Mouse (Mus musculus): ENCODE measurements around the gene Cldn24. TPM values are rescaled to one million over a fixed set of nuclear protein-coding genes. Genes with fewer than 3 reads are reported as not detected.

Cldn24 gene
- total RNA-seq, 2 experiments from 2014 or later, result not detected

DNA sequence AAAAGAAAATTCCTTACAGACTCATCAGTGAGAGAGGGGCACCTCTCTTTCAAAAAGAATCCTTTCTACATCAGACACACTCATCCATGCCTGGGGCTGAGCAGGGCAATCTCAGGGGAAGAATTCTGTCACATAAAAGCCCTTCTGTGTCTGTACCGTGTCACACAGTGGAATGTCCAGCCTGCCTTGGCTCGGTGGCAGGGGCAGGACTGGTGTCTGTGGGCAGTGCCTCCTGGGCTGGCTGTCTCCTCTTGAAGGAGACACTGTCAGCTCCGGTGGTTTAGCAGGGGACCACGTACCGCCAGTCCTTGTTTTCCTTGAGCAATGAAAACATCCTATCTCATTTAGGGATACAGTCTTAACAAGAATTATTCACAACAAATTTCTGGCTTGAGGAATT is 3.7 kb downstream of the Cldn24 start:
- peak in 1 of 2 experiments; percentile 33 for DNase-seq
- intact Hi-C loops (cut with DNase I), result no loop called here

GRCm38 (mm10) chr8:47826911-47827310 is 5.0 kb downstream of the Cldn24 start:
- intact Hi-C loops (cut with DNase I), result no loop called here
- no peak for DNase-seq

- intact Hi-C loops (cut with DNase I), result no loop called here
These were observed 10.7 kb downstream of the Cldn24 start for GRCm38 (mm10) chr8:47832616-47833015.

DNA sequence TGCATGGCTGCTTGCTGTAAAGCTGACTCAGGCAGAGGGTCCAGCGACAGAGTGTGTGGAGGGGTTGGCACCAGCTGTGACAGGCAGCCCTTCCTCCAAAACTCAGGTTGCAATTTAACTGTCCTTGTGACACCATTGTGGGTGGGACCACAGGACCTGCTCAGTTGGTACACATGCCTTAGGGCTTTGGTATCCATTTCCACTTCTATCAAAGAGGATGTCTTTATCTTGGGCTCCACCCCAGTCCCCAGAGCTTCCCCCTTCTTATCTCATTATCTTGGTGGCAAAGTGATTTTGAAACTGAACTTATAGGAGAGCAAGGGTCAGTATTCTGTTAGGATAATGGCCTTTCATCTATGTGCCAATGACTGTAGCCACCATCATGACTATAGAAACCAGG is 12.0 kb downstream of the Cldn24 start:
- intact Hi-C loops (cut with DNase I), result no loop called here
- DNase-seq, result no peak

More at GRCm38 (mm10) chr8:47832616-47833015, 10.7 kb downstream of the Cldn24 start:
- DNase-seq, result no peak

- intact Hi-C loops (cut with DNase I), result loop anchor here (5.0 kb wide), 1 partner anchor 101 kb away; no protein-coding TSS in a partner anchor
- no peak for DNase-seq
These were observed 21.1 kb downstream of the Cldn24 start for GRCm38 (mm10) chr8:47843063-47843462.

- intact Hi-C loops (cut with DNase I), result loop anchor here (5.0 kb wide), 1 partner anchor 101 kb away; no protein-coding TSS in a partner anchor
- no peak for DNase-seq
These were observed 21.7 kb downstream of the Cldn24 start for GRCm38 (mm10) chr8:47843651-47844050.

DNA sequence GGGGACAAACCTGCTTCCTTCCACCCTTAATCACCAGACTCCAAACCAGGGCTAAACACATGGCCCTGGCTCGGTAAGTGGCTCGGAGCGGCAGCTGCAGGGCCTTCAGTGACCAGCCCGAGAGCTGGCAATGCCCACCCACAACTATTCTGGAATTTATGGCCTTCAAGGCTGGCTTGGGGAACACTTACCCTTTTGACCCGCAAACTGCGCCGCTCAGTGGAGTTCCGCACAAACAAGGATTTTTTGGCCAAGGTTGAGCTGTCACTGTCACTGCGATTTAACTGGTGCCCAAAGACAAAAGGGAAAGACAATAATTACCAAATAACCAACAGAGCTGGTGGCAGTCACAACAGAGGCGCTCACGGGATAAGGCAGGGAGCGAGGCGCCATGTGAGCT is 24.0 kb downstream of the Cldn24 start:
- intact Hi-C loops (cut with DNase I), result no loop called here
- no peak for DNase-seq

DNA sequence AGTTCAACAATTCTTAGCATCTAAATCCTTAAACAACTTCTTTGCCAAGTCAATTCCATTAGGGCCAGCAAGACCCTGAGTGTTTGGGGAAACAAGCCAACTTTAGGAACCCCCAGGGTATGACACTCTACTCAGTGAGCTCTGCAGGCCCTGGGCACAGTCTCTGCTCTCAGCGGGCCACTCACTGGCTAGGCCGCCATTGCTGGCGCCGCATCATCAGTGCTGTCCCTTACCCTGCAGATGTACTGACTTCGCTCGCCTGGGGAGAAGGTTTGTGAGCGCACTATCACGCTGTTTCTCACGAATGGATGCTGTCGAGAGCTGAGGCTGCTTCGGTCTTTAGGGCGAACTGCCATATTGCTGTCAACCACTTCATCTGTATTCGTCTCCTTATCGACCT is 25.2 kb downstream of the Cldn24 start:
- intact Hi-C loops (cut with DNase I), result no loop called here
- no peak for DNase-seq

- DNase-seq, result no peak
- intact Hi-C loops (cut with DNase I), result no loop called here
These were observed 26.0 kb downstream of the Cldn24 start for GRCm38 (mm10) chr8:47847931-47848330.

- peak in 1 of 2 experiments; percentile 20 for DNase-seq
- intact Hi-C loops (cut with DNase I), result no loop called here
These were observed 27.9 kb downstream of the Cldn24 start for GRCm38 (mm10) chr8:47849842-47850241.

GRCm38 (mm10) chr8:47851824-47852502 is 30.0 kb downstream of the Cldn24 start:
- intact Hi-C loops (cut with DNase I), result no loop called here
- peak; percentile 79 to 83 for DNase-seq

DNA sequence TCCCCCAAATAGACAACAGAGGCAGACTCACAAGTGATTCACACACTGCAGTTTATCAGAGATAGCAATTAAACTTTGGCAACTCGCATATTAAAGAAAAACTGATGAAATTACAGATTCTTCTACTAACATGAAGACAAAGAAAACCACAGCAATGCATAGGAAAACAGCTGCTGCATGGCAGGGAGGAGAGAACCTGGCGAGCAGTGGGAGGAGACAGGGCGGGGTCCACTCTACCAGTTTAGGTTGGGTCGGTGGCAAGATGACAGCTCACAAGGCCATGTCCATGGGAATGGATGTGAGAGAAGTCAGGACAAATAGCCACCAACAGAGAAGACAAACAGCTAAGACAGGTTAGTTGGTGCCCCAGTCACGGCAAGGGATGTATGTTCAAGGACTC is 30.8 kb downstream of the Cldn24 start:
- DNase-seq, result peak in 1 of 2 experiments; percentile 21
- intact Hi-C loops (cut with DNase I), result no loop called here

GRCm38 (mm10) chr8:47853356-47853755 is 31.4 kb downstream of the Cldn24 start:
- intact Hi-C loops (cut with DNase I), result no loop called here
- DNase-seq, result no peak

GRCm38 (mm10) chr8:47859259-47859658 is 37.3 kb downstream of the Cldn24 start:
- intact Hi-C loops (cut with DNase I), result no loop called here
- no peak for DNase-seq

DNA sequence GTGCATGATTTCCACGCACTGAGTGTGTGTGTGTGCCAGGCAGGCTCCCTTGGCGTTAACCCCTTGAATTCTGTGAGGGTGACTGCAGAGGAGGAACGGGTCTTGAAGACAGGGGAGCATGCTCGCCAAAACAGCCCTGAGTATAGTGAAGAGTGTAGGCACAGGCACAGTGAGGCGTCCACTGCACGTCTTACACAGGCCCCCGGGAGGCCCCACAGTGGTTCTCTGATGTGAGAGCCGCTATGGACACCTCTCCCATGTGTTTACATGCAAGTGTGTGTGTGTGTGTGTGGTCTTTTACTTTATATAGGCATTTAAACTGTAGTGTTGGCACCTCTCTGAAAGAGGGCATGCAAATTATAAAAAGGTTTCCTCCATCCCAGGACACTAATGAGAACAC is 44.6 kb downstream of the Cldn24 start:
- intact Hi-C loops (cut with DNase I), result loop anchor here (5.0 to 10.0 kb wide), 2 partner anchors 231 to 658 kb away; partner anchors contain the start of gene Dctd
- DNase-seq, result no peak

DNA sequence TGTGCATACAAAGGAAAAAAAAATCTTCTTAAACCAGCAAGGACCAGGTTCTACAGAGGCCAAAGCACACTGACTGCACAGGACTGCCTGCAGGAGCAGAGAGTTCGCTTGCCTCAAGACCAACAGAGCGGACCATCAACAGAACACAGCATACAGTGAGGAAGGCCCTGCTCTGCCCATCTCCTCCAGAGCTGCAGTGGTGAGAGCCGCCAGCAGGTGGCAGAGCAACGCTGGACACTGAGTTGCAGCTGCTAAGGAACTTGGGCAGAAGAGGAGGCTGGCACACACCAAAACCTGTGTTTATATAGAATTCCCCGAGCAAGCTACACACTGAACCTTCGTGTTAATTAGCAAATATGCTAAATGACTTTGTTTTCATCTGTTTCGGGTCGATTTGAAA is 45.1 kb downstream of the Cldn24 start:
- intact Hi-C loops (cut with DNase I), result loop anchor here (1.0 to 10.0 kb wide), 3 partner anchors 149 to 658 kb away; partner anchors contain the start of gene Dctd

More for the DNA sequence above, 45.1 kb downstream of the Cldn24 start:
- DNase-seq, result peak; percentile 85 to 93

Other genes with a start within 250 kb of the Cldn24 start
- gene Ing2, start 146.6 kb upstream of the Cldn24 start, total RNA-seq (2021), result 10 to 100 TPM; 10.5 to 11.6 TPM
- gene Cdkn2aip, start 108.2 kb upstream of the Cldn24 start, total RNA-seq (2021), result 10 to 100 TPM in 1 of 2 experiments, 1 to 10 TPM in 1; 8.8 to 11.9 TPM
- not detected for gene Cldn22, start 2.3 kb downstream of the Cldn24 start, total RNA-seq (2021)
- 10 to 100 TPM; 40.2 to 41.5 TPM for gene Wwc2, start 168.8 kb downstream of the Cldn24 start, total RNA-seq (2021)

Measured in heart, postnatal 10 days (tissue).